Comparison of ENCODE assay signal across 8 mouse cellular contexts in the genomic region with DNA sequence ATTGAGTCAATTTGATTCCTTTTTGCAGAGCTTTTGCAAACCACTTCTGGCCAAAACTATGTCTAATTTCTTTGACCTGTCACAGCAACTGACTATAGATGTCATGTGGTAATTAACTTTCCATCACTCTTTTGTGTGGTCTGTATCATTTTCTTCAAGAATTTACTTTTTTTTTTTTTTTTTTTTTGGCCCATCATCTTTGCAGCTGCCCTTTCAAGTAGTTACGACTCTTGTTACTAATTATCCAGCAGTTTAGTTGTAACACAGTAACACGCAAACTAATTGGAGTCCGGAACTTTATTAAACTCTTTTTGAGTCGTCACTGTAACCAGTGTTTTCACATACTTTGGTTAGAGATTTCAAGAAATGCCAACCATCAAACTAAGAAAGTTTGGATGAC. TPM values are rescaled to one million over a fixed set of nuclear protein-coding genes. Genes with fewer than 3 reads are reported as not detected.
DNase-seq lines count a peak whose midpoint lies in the region; ATAC-seq and TF ChIP-seq lines count a peak whose summit lies in the region.

No protein-coding gene starts in this region.

- peak overlapping the region; percentile 77 for H3K27ac ChIP-seq in kidney, adult 2 months (ENCODE audit: insufficient read depth, low read depth, low read length)
- H3K27ac ChIP-seq in bone marrow macrophage, adult 2 months (ENCODE audit: insufficient read depth, low read depth, low read length), result no peak overlapping the region
- H3K27ac ChIP-seq in hindbrain, embryonic 13.5 days, result peak overlapping the region; percentile 100; the same call in 1 of the 2 replicates
- peak overlapping the region; percentile 100 for H3K27ac ChIP-seq in midbrain, embryonic 13.5 days

- WGBS in kidney, adult 2 months, result 6% methylated on average over 4 of the region's 4 CpGs
- 13% methylated on average over 4 of the region's 4 CpGs for WGBS in hindbrain, embryonic 13.5 days
- WGBS in midbrain, embryonic 13.5 days, result 12% methylated on average over 4 of the region's 4 CpGs

- H3K4me1 ChIP-seq in kidney, adult 2 months (ENCODE audit: control insufficient read depth, insufficient read depth, low read length), result peaks cover 2% of the 10 kb centered on the region; the same call in 1 of the 2 replicates
- 0 out of 2 replicates have a peak, but pooled peaks cover 2% of the 10 kb centered on the region for H3K4me1 ChIP-seq in bone marrow macrophage, adult 2 months (ENCODE audit: control insufficient read depth, insufficient read depth, low read length)
- peaks cover 20% of the 10 kb centered on the region for H3K4me1 ChIP-seq in hindbrain, embryonic 13.5 days (replicated peaks)
- peaks cover 25% of the 10 kb centered on the region for H3K4me1 ChIP-seq in midbrain, embryonic 13.5 days (replicated peaks)

- H3K27me3 ChIP-seq in kidney, adult 2 months (replicated peaks; ENCODE audit: control insufficient read depth, insufficient read depth, low read length), result no peaks in the 10 kb centered on the region
- H3K27me3 ChIP-seq in hindbrain, embryonic 13.5 days, result no peaks in the 10 kb centered on the region
- no peaks in the 10 kb centered on the region for H3K27me3 ChIP-seq in midbrain, embryonic 13.5 days

- DNase-seq in kidney, adult 2 months, result no peak
- no peak for DNase-seq in kidney, postnatal 10 days
- DNase-seq in frontal cortex, postnatal 10 days (ENCODE audit: low spot score in 2 of 2), result no peak
- DNase-seq in spleen, postnatal 10 days (ENCODE audit: low spot score in 2 of 2), result no peak
- no peak for DNase-seq in retina, embryonic 14.5 days (ENCODE audit: low spot score)

- no peak for TF ChIP-seq POLR2A in kidney, adult 2 months (IDR thresholded peaks at IDR 0.05; ENCODE audit: low read depth, low read length)
- no peak for TF ChIP-seq POLR2A in bone marrow macrophage, adult 2 months (IDR thresholded peaks at IDR 0.05; ENCODE audit: borderline replicate concordance, low read depth, low read length)

- ATAC-seq in hindbrain, embryonic 13.5 days (ENCODE audit: low FRiP score), result no peak
- no peak for ATAC-seq in midbrain, embryonic 13.5 days

- no peaks in the 10 kb centered on the region for H3K9me3 ChIP-seq in hindbrain, embryonic 13.5 days
- H3K9me3 ChIP-seq in midbrain, embryonic 13.5 days, result no peaks in the 10 kb centered on the region

- no peaks in the 10 kb centered on the region for H3K36me3 ChIP-seq in kidney, adult 2 months (ENCODE audit: control insufficient read depth, insufficient read depth, low read length)
- H3K36me3 ChIP-seq in hindbrain, embryonic 13.5 days, result no peaks in the 10 kb centered on the region
- H3K36me3 ChIP-seq in midbrain, embryonic 13.5 days, result no peaks in the 10 kb centered on the region

- peak overlapping the region; percentile 93 for H3K4me3 ChIP-seq in kidney, adult 2 months (ENCODE audit: insufficient read depth, low read depth, low read length)
- peak overlapping the region; percentile 96 for H3K4me3 ChIP-seq in bone marrow macrophage, adult 2 months (ENCODE audit: insufficient read depth, low read length)
- H3K4me3 ChIP-seq in hindbrain, embryonic 13.5 days, result peak overlapping the region; percentile 80
- H3K4me3 ChIP-seq in midbrain, embryonic 13.5 days (replicated peaks), result peak overlapping the region; percentile 96

- H3K9ac ChIP-seq in hindbrain, embryonic 13.5 days, result peak overlapping the region; percentile 88
- peak overlapping the region; percentile 93; the same call in 1 of the 2 replicates for H3K9ac ChIP-seq in midbrain, embryonic 13.5 days (replicated peaks)

- no peak for TF ChIP-seq CTCF in kidney, adult 2 months (conservative IDR thresholded peaks at IDR 0.05; ENCODE audit: insufficient read depth, insufficient read length, low read depth, low read length)
- no peak for TF ChIP-seq CTCF in bone marrow macrophage, adult 2 months (IDR thresholded peaks at IDR 0.05; ENCODE audit: low read depth, low read length)

- H3K4me2 ChIP-seq in hindbrain, embryonic 13.5 days, result peak overlapping the region; percentile 79
- peak overlapping the region; percentile 77 for H3K4me2 ChIP-seq in midbrain, embryonic 13.5 days (replicated peaks)

RNA-seq across cellular contexts. Expression of a gene that starts 0.8 kb away (rescaled TPM):
- polyA plus RNA-seq in kidney, adult 2 months (2012; rRNA removed), result 5.9 and 6.0 TPM in 2 replicates
- 16.4 and 25.0 TPM in 2 replicates for polyA plus RNA-seq in bone marrow macrophage, adult 2 months (2012; ENCODE audit: insufficient read depth, insufficient read length, missing spikeins)
- polyA plus RNA-seq in hindbrain, embryonic 13.5 days (2015; fragmentation: Nextera tagmentation; extraction: Ambion mirVana), result 12.6 and 12.7 TPM in 2 replicates
- polyA plus RNA-seq in midbrain, embryonic 13.5 days (2015; fragmentation: Nextera tagmentation; extraction: Ambion mirVana), result 13.6 and 15.1 TPM in 2 replicates
